In genomic region chr10:93425665-93426064, GRCm38 (mm10) we compare ENCODE assay signal across 8 mouse cellular contexts. TPM values are rescaled to one million over a fixed set of nuclear protein-coding genes. Genes with fewer than 3 reads are reported as not detected.
DNase-seq lines count a peak whose midpoint lies in the region; ATAC-seq and TF ChIP-seq lines count a peak whose summit lies in the region.

No protein-coding gene starts in this region.

- no peaks in the 10 kb centered on the region for H3K27me3 ChIP-seq in heart, embryonic 14.5 days (ENCODE audit: control insufficient read depth, insufficient read depth, low read length)
- no peaks in the 10 kb centered on the region for H3K27me3 ChIP-seq in liver, embryonic 11.5 days (replicated peaks; ENCODE audit: control insufficient read depth, insufficient read depth, low read length)
- no peaks in the 10 kb centered on the region for H3K27me3 ChIP-seq in stomach, postnatal 0 days (ENCODE audit: control insufficient read depth, insufficient read depth, low read length)

- peak; percentile 80 to 82 for DNase-seq in CD8-positive naive resting alpha-beta T cell, adult 2 months (ENCODE audit: low read depth in 2 of 2, low spot score in 2 of 2)
- DNase-seq in fibroblast of lung, adult 2 months (ENCODE audit: low read depth): peak; percentile 67
- peak; percentile 91 for DNase-seq in kidney, postnatal 10 days
- peak; percentile 67 for DNase-seq in liver, embryonic 11.5 days (ENCODE audit: low spot score)
- peak; percentile 80 to 85 for DNase-seq in natural killer cell, adult 2 months (ENCODE audit: low spot score in 2 of 2)
- DNase-seq in stomach, postnatal 0 days (ENCODE audit: low spot score): peak; percentile 85

- no peak overlapping the region for H3K9ac ChIP-seq in heart, embryonic 14.5 days (ENCODE audit: low read length)
- H3K9ac ChIP-seq in liver, embryonic 11.5 days (ENCODE audit: low read depth, low read length): no peak overlapping the region
- no peak overlapping the region for H3K9ac ChIP-seq in stomach, postnatal 0 days (ENCODE audit: low read length)

- WGBS in heart, embryonic 14.5 days: 2% methylated on average over 2 of the region's 2 CpGs
- 3% methylated on average over 2 of the region's 2 CpGs for WGBS in liver, embryonic 11.5 days
- WGBS in stomach, postnatal 0 days: 3% methylated on average over 2 of the region's 2 CpGs

- ATAC-seq in heart, embryonic 14.5 days (ENCODE audit: insufficient number of reproducible peaks, insufficient read depth, low FRiP score, low read depth): peak; percentile 84
- ATAC-seq in liver, embryonic 11.5 days (replicated peaks; ENCODE audit: low FRiP score): peak; percentile 72
- peak; percentile 95 for ATAC-seq in stomach, postnatal 0 days (ENCODE audit: low FRiP score, low TSS enrichment)

- H3K4me1 ChIP-seq in brown adipose tissue, adult 24 weeks (ENCODE audit: control insufficient read depth, insufficient read depth, insufficient read length, low read length): peaks cover 18% of the 10 kb centered on the region
- peaks cover 3% of the 10 kb centered on the region in 2 experiments; a peak in 2 of 4 replicates for H3K4me1 ChIP-seq in heart, embryonic 14.5 days (ENCODE audit: control insufficient read depth in 2 of 2, insufficient read depth in 2 of 2, low read length in 2 of 2)
- H3K4me1 ChIP-seq in liver, embryonic 11.5 days (replicated peaks; ENCODE audit: control insufficient read depth, insufficient read depth, low read length): peaks cover 4% of the 10 kb centered on the region; the same call in 1 of the 2 replicates
- H3K4me1 ChIP-seq in stomach, postnatal 0 days (replicated peaks; ENCODE audit: control insufficient read depth, insufficient read depth): no peaks in the 10 kb centered on the region

- no peak for TF ChIP-seq EP300 in stomach, postnatal 0 days (optimal IDR thresholded peaks at IDR 0.05)

- no peak overlapping the region for H3K4me2 ChIP-seq in heart, embryonic 14.5 days (ENCODE audit: low read length)
- H3K4me2 ChIP-seq in liver, embryonic 11.5 days: no peak overlapping the region
- no peak overlapping the region for H3K4me2 ChIP-seq in stomach, postnatal 0 days (replicated peaks; ENCODE audit: low read depth)

- no peak overlapping the region for H3K4me3 ChIP-seq in brown adipose tissue, adult 24 weeks (ENCODE audit: insufficient read depth, low read depth, low read length)
- H3K4me3 ChIP-seq in heart, embryonic 14.5 days (ENCODE audit: control insufficient read depth in 1 of 2, insufficient read depth in 1 of 2, low read depth in 1 of 2, low read length in 2 of 2): no peak overlapping the region
- H3K4me3 ChIP-seq in liver, embryonic 11.5 days (ENCODE audit: low read depth, low read length): no peak overlapping the region
- H3K4me3 ChIP-seq in stomach, postnatal 0 days (ENCODE audit: low read depth, low read length): no peak overlapping the region

- peak overlapping the region; percentile 80 for H3K27ac ChIP-seq in brown adipose tissue, adult 24 weeks (replicated peaks; ENCODE audit: low read depth, low read length)
- peak overlapping the region in 1 of 2 experiments; percentile 12; a peak in 1 of 4 replicates for H3K27ac ChIP-seq in heart, embryonic 14.5 days (replicated peaks in 1 of 2; ENCODE audit: control insufficient read depth in 1 of 2, insufficient read depth in 1 of 2, low read depth in 2 of 2, low read length in 2 of 2)
- H3K27ac ChIP-seq in liver, embryonic 11.5 days (ENCODE audit: low read depth, low read length): no peak overlapping the region
- peak overlapping the region; percentile 59; the same call in 1 of the 2 replicates for H3K27ac ChIP-seq in stomach, postnatal 0 days (replicated peaks)

- H3K9me3 ChIP-seq in heart, embryonic 14.5 days (ENCODE audit: control insufficient read depth, low read length): 0 out of 2 replicates have a peak, but pooled peaks cover 3% of the 10 kb centered on the region
- H3K9me3 ChIP-seq in liver, embryonic 11.5 days (ENCODE audit: control insufficient read depth, low read length): 0 out of 2 replicates have a peak, but pooled peaks cover 2% of the 10 kb centered on the region
- H3K9me3 ChIP-seq in stomach, postnatal 0 days (ENCODE audit: control insufficient read depth, low read length): no peaks in the 10 kb centered on the region

- peak; percentile 97 for TF ChIP-seq CTCF in stomach, postnatal 0 days (IDR thresholded peaks at IDR 0.05; ENCODE audit: low read depth)

- H3K36me3 ChIP-seq in heart, embryonic 14.5 days (ENCODE audit: control insufficient read depth, insufficient read depth, low read length): no peaks in the 10 kb centered on the region
- no peaks in the 10 kb centered on the region for H3K36me3 ChIP-seq in liver, embryonic 11.5 days (ENCODE audit: control insufficient read depth, insufficient read depth, low read length)
- H3K36me3 ChIP-seq in stomach, postnatal 0 days (ENCODE audit: control insufficient read depth, insufficient read depth, low read length): no peaks in the 10 kb centered on the region

RNA-seq across cellular contexts. Expression of gene Lta4h, which starts 27.5 kb away (rescaled TPM):
- 22.9 and 37.5 TPM in 2 replicates for polyA plus RNA-seq in brown adipose tissue, adult 24 weeks (2012; ENCODE audit: insufficient read depth, insufficient read length, missing spikeins)
- 306 and 315 TPM in 2 replicates for polyA plus RNA-seq in heart, embryonic 14.5 days (2014; fragmentation: Nextera tagmentation; extraction: Ambion mirVana)
- polyA plus RNA-seq in liver, embryonic 11.5 days (2014; fragmentation: Nextera tagmentation; extraction: Ambion mirVana): 163 and 185 TPM in 2 replicates
- 100 and 103 TPM in 2 replicates for polyA plus RNA-seq in stomach, postnatal 0 days (2015; fragmentation: Nextera tagmentation; extraction: Ambion mirVana)
